Mouse (Mus musculus): Measurements from ENCODE around the gene Itga8.

The Itga8 gene

GRCm38 (mm10) chr2:12085492-12085891, 216.2 kb downstream of the Itga8 start:
- no peak for DNase-seq (ENCODE audit: low spot score)

GRCm38 (mm10) chr2:12084341-12084740, 217.4 kb downstream of the Itga8 start:
- DNase-seq (ENCODE audit: low spot score), result no peak

GRCm38 (mm10) chr2:12077266-12077891, 224.3 kb downstream of the Itga8 start:
- no peak for DNase-seq (ENCODE audit: low spot score)

- no peak for DNase-seq (ENCODE audit: low spot score)
These were observed 235.9 kb downstream of the Itga8 start for GRCm38 (mm10) chr2:12065669-12066399.

- DNase-seq (ENCODE audit: low spot score), result no peak
These were observed 241.5 kb downstream of the Itga8 start for GRCm38 (mm10) chr2:12060034-12060723.
